In the genomic region with DNA sequence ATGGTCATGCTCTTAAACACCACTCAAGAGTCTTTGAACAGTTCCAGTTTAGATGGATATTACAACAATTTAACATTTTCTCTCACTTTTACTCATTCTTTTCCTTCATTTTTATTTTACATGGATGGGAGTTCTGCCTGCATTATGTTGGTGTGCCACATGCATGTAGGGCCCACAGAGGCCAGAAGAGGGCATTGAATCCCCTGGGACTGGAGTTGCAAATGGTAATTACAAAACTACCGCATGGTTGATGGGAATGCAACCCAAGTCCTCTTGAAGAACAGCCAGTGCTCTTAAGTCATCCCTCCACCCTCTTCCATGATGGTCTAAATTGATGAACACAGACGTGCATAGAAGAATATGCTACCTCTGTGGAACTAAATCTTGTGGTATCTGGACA, we compare ENCODE assay signal across 45 mouse cellular contexts. TPM values are rescaled to one million over a fixed set of nuclear protein-coding genes. Genes with fewer than 3 reads are reported as not detected.
DNase-seq lines count a peak whose midpoint lies in the region; ATAC-seq and TF ChIP-seq lines count a peak whose summit lies in the region.
"Had no signal": no experiment of that assay in that cellular context is flagged by ENCODE, and none has a peak within 500 bp of the region (broad histone marks: within the 10 kb centered on the region; RNA-seq: fewer than 3 reads in every experiment).

No protein-coding gene starts in this region.

- H3K9ac ChIP-seq in liver, postnatal 0 days (replicated peaks) = no peak overlapping the region
- H3K9ac ChIP-seq in liver, embryonic 12.5 days = no peak overlapping the region
- no peak overlapping the region for H3K9ac ChIP-seq in MEL (ENCODE audit: control insufficient read depth, low read depth, low read length, poor library complexity, severe bottlenecking)
- H3K9ac ChIP-seq in stomach, postnatal 0 days (ENCODE audit: low read length) = no peak overlapping the region
- H3K9ac ChIP-seq: embryonic facial prominence, embryonic 12.5 days; forebrain, embryonic 15.5 days; heart, embryonic 13.5 days; limb, embryonic 13.5 days; liver, embryonic 13.5 days; lung, embryonic 15.5 days had no signal

- TF ChIP-seq POLR2A in MEL (IDR thresholded peaks at IDR 0.05; ENCODE audit: control insufficient read depth in 1 of 2, insufficient read depth in 1 of 2, low read depth in 1 of 2, low read length in 2 of 2, poor library complexity in 1 of 2) = no peak

- TF ChIP-seq RAD21 in MEL (IDR thresholded peaks at IDR 0.05; ENCODE audit: low read depth, low read length) = peak; percentile 21

- H3K27me3 ChIP-seq in liver, postnatal 0 days (ENCODE audit: insufficient read depth, low read length) = no peaks in the 10 kb centered on the region
- no peaks in the 10 kb centered on the region for H3K27me3 ChIP-seq in liver, embryonic 12.5 days (replicated peaks)
- H3K27me3 ChIP-seq in MEL (ENCODE audit: control insufficient read depth in 1 of 2, insufficient read depth in 2 of 2, low read length in 2 of 2) = no peaks in the 10 kb centered on the region
- H3K27me3 ChIP-seq in stomach, postnatal 0 days (ENCODE audit: control insufficient read depth, insufficient read depth, low read length) = no peaks in the 10 kb centered on the region
- H3K27me3 ChIP-seq: embryonic facial prominence, embryonic 12.5 days; forebrain, embryonic 15.5 days; heart, embryonic 13.5 days; limb, embryonic 13.5 days; liver, embryonic 13.5 days; lung, embryonic 15.5 days had no signal

- no peaks in the 10 kb centered on the region for H3K79me2 ChIP-seq in MEL (ENCODE audit: control insufficient read depth, insufficient read depth, low read length, poor library complexity)

- 70% methylated on average over 2 of the region's 2 CpGs for WGBS in liver, postnatal 0 days (ENCODE audit: insufficient replicate concordance)
- 65% methylated on average over 2 of the region's 2 CpGs for WGBS in liver, embryonic 12.5 days (ENCODE audit: insufficient replicate concordance)
- WGBS in stomach, postnatal 0 days = 80% methylated on average over 2 of the region's 2 CpGs

- peak; percentile 36 for TF ChIP-seq CTCF in liver, postnatal 0 days (IDR thresholded peaks at IDR 0.05; ENCODE audit: low read depth)
- peak in 2 of 3 experiments; percentile 9 to 18; a peak in 1 of 6 replicates for TF ChIP-seq CTCF in MEL (IDR thresholded peaks at IDR 0.05 in 2 of 3, conservative IDR thresholded peaks at IDR 0.05 in 1 of 3; ENCODE audit: control insufficient read depth in 1 of 3, insufficient read depth in 1 of 3, low read depth in 2 of 3, low read length in 3 of 3, poor library complexity in 1 of 3, severe bottlenecking in 1 of 3)
- TF ChIP-seq CTCF in stomach, postnatal 0 days (IDR thresholded peaks at IDR 0.05; ENCODE audit: low read depth) = 0 out of 2 replicates have a peak, but pooled peaks have one; percentile 29

- TF ChIP-seq EP300 in liver, postnatal 0 days (IDR thresholded peaks at IDR 0.05; ENCODE audit: low read depth) = no peak
- no peak for TF ChIP-seq EP300 in MEL (IDR thresholded peaks at IDR 0.05; ENCODE audit: low read depth in 1 of 2, low read length in 2 of 2)
- no peak for TF ChIP-seq EP300 in stomach, postnatal 0 days (optimal IDR thresholded peaks at IDR 0.05)

- no peak overlapping the region for H3K4me3 ChIP-seq in liver, postnatal 0 days (ENCODE audit: low read depth, low read length)
- no peak overlapping the region for H3K4me3 ChIP-seq in liver, embryonic 12.5 days
- no peak overlapping the region for H3K4me3 ChIP-seq in MEL (ENCODE audit: control insufficient read depth in 1 of 2, insufficient read depth in 1 of 2, low read depth in 2 of 2, low read length in 2 of 2)
- H3K4me3 ChIP-seq in stomach, postnatal 0 days (ENCODE audit: low read depth, low read length) = no peak overlapping the region
- H3K4me3 ChIP-seq: embryonic facial prominence, embryonic 12.5 days; forebrain, embryonic 10.5 days; forebrain, embryonic 15.5 days; heart, embryonic 13.5 days; left cerebral cortex, adult 2 months; limb, embryonic 13.5 days; liver, embryonic 13.5 days; lung, embryonic 15.5 days had no signal

- ATAC-seq in liver, postnatal 0 days = no peak
- no peak for ATAC-seq in liver, embryonic 12.5 days
- no peak for ATAC-seq in stomach, postnatal 0 days (ENCODE audit: low FRiP score, low TSS enrichment)
- ATAC-seq: activated CD4-positive, CD25-positive, alpha-beta regulatory T cell, adult 4 months; forebrain, embryonic 15.5 days; hindbrain, embryonic 16.5 days; midbrain, embryonic 16.5 days had no signal

- H3K4me1 ChIP-seq in liver, postnatal 0 days (ENCODE audit: insufficient read depth) = no peaks in the 10 kb centered on the region
- no peaks in the 10 kb centered on the region for H3K4me1 ChIP-seq in liver, embryonic 12.5 days
- H3K4me1 ChIP-seq in MEL (ENCODE audit: control insufficient read depth in 1 of 2, insufficient read depth in 2 of 2, low read length in 2 of 2) = peaks cover 9 to 13% of the 10 kb centered on the region in 2 experiments
- H3K4me1 ChIP-seq in stomach, postnatal 0 days (replicated peaks; ENCODE audit: control insufficient read depth, insufficient read depth) = no peaks in the 10 kb centered on the region
- H3K4me1 ChIP-seq: embryonic facial prominence, embryonic 12.5 days; forebrain, embryonic 10.5 days; forebrain, embryonic 15.5 days; limb, embryonic 13.5 days; liver, embryonic 13.5 days; lung, embryonic 15.5 days had no signal

- H3K27ac ChIP-seq in liver, postnatal 0 days (ENCODE audit: low read depth) = no peak overlapping the region
- H3K27ac ChIP-seq in liver, embryonic 12.5 days = no peak overlapping the region
- H3K27ac ChIP-seq in MEL (ENCODE audit: control insufficient read depth, low read depth, low read length) = no peak overlapping the region
- H3K27ac ChIP-seq in stomach, postnatal 0 days (replicated peaks) = no peak overlapping the region
- H3K27ac ChIP-seq: embryonic facial prominence, embryonic 12.5 days; forebrain, embryonic 10.5 days; forebrain, embryonic 15.5 days; heart, embryonic 13.5 days; left cerebral cortex, adult 2 months; limb, embryonic 13.5 days; liver, embryonic 13.5 days; lung, embryonic 15.5 days had no signal

- H3K9me3 ChIP-seq in liver, postnatal 0 days (ENCODE audit: low read length) = no peaks in the 10 kb centered on the region
- no peaks in the 10 kb centered on the region for H3K9me3 ChIP-seq in liver, embryonic 12.5 days (replicated peaks)
- no peaks in the 10 kb centered on the region for H3K9me3 ChIP-seq in MEL (replicated peaks; ENCODE audit: insufficient read depth, low read length)
- H3K9me3 ChIP-seq in stomach, postnatal 0 days (ENCODE audit: control insufficient read depth, low read length) = no peaks in the 10 kb centered on the region
- H3K9me3 ChIP-seq: embryonic facial prominence, embryonic 12.5 days; forebrain, embryonic 10.5 days; forebrain, embryonic 15.5 days; G1E; heart, embryonic 13.5 days; limb, embryonic 13.5 days; liver, embryonic 13.5 days; lung, embryonic 15.5 days had no signal

- intact Hi-C loops in heart, postnatal 36 days (cut with DNase I) = no loop called here

- peak; percentile 50 for DNase-seq in heart, adult 11 months
- no peak for DNase-seq in heart, postnatal 36 days
- DNase-seq in liver, postnatal 0 days = no peak
- no peak for DNase-seq in MEL (ENCODE audit: low read depth, low spot score)
- no peak for DNase-seq in stomach, postnatal 0 days (ENCODE audit: low spot score)
- no peak for DNase-seq in right cerebral cortex, postnatal 14 days
- no peak for DNase-seq in urinary bladder, postnatal 10 days (ENCODE audit: low spot score)
- DNase-seq: adrenal gland, adult 2 months; cerebellum, adult 11 months; cerebellum, adult 9-10 months; cerebellum, postnatal 36 days; embryo, embryonic 11 days; heart, postnatal 10 days; kidney, adult 8-10 months; liver, embryonic 13.5 days; lung, postnatal 36 days; right cerebral cortex, adult 18-20 months; right cerebral cortex, postnatal 4 days; thymus, adult 2 months; thymus, postnatal 4 days had no signal

- H3K4me2 ChIP-seq in liver, postnatal 0 days (ENCODE audit: low read depth, low read length) = no peak overlapping the region
- no peak overlapping the region for H3K4me2 ChIP-seq in liver, embryonic 12.5 days
- H3K4me2 ChIP-seq in stomach, postnatal 0 days (replicated peaks; ENCODE audit: low read depth) = no peak overlapping the region
- H3K4me2 ChIP-seq: embryonic facial prominence, embryonic 12.5 days; forebrain, embryonic 15.5 days; heart, embryonic 13.5 days; limb, embryonic 13.5 days; liver, embryonic 13.5 days; lung, embryonic 15.5 days; midbrain, embryonic 11.5 days had no signal

- H3K36me3 ChIP-seq in liver, postnatal 0 days (replicated peaks; ENCODE audit: insufficient read depth, low read length) = no peaks in the 10 kb centered on the region
- no peaks in the 10 kb centered on the region for H3K36me3 ChIP-seq in liver, embryonic 12.5 days
- peaks cover 0 to 5% of the 10 kb centered on the region in 2 experiments; a peak in 2 of 4 replicates for H3K36me3 ChIP-seq in MEL (ENCODE audit: control insufficient read depth in 1 of 2, insufficient read depth in 2 of 2, low read length in 2 of 2)
- H3K36me3 ChIP-seq in stomach, postnatal 0 days (ENCODE audit: control insufficient read depth, insufficient read depth, low read length) = no peaks in the 10 kb centered on the region
- H3K36me3 ChIP-seq: embryonic facial prominence, embryonic 12.5 days; forebrain, embryonic 10.5 days; forebrain, embryonic 15.5 days; G1E; heart, embryonic 13.5 days; limb, embryonic 13.5 days; liver, embryonic 13.5 days; lung, embryonic 15.5 days had no signal

TF ChIP-seq in MEL, 35 proteins besides CTCF, POLR2A, EP300 and RAD21 (continues in another document):
- TF ChIP-seq E2F4 (IDR thresholded peaks at IDR 0.05; ENCODE audit: borderline replicate concordance, low read depth, low read length) = no peak
- no peak for TF ChIP-seq ELF1 (IDR thresholded peaks at IDR 0.05; ENCODE audit: low read depth, low read length)
- no peak for TF ChIP-seq ZMIZ1 (IDR thresholded peaks at IDR 0.05; ENCODE audit: low read depth, low read length)

RNA-seq across cellular contexts. Expression of a gene that starts 22.8 kb away (rescaled TPM):
- total RNA-seq in heart, postnatal 36 days (2021) = under 1 TPM; 0.24 to 0.31 TPM
- polyA plus RNA-seq in liver, postnatal 0 days (2015; fragmentation: Nextera tagmentation; extraction: Ambion mirVana) = 0.06 TPM in 1 of 2 replicates, not detected in the other
- not detected in 2 replicates for polyA plus RNA-seq in liver, embryonic 12.5 days (2016; fragmentation: Nextera tagmentation; extraction: Ambion mirVana)
- total RNA-seq in MEL (2012; rRNA removed) = 0.07 TPM in 1 of 2 replicates, not detected in the other
- under 1 TPM in 1 of 2 experiments, not detected in 1; 0.03 TPM for polyA plus RNA-seq in MEL (2012; ENCODE audit: insufficient read depth in 1 of 2, insufficient read length in 2 of 2, low read depth in 1 of 2, low replicate concordance in 2 of 2, missing spikeins in 1 of 2)
- 16.1 and 16.9 TPM in 2 replicates for polyA plus RNA-seq in stomach, postnatal 0 days (2015; fragmentation: Nextera tagmentation; extraction: Ambion mirVana)
- total RNA-seq: adrenal gland, adult 2 months; gastrocnemius, adult 18-20 months; gastrocnemius, postnatal 36 days; layer of hippocampus, postnatal 10 days; left cerebral cortex, adult 2 months; left cerebral cortex, postnatal 36 days; megakaryocyte, adult 5-6 weeks; neutrophil, adult 5-6 weeks had no signal
- polyA plus RNA-seq: activated CD4-positive, CD25-positive, alpha-beta regulatory T cell, adult 4 months; adrenal gland, adult 2 months; embryonic facial prominence, embryonic 12.5 days; forebrain, embryonic 10.5 days; forebrain, embryonic 15.5 days; frontal cortex, adult 2 months; G1E; heart, embryonic 13.5 days; hindbrain, embryonic 11.5 days; limb, embryonic 13.5 days; liver, embryonic 13.5 days; midbrain, embryonic 11.5 days; neural tube, embryonic 11.5 days; spleen, adult 2 months had no signal

RNA-seq across cellular contexts. Expression of a gene that starts 23.6 kb away (rescaled TPM):
- total RNA-seq in heart, postnatal 36 days (2021) = not detected
- polyA plus RNA-seq in liver, postnatal 0 days (2015; fragmentation: Nextera tagmentation; extraction: Ambion mirVana) = 0.04 TPM in 2 replicates
- polyA plus RNA-seq in liver, embryonic 12.5 days (2016; fragmentation: Nextera tagmentation; extraction: Ambion mirVana) = 0.05 TPM in 1 of 2 replicates, not detected in the other
- not detected in 2 replicates for total RNA-seq in MEL (2012; rRNA removed)
- polyA plus RNA-seq in MEL (2012; ENCODE audit: insufficient read depth in 1 of 2, insufficient read length in 2 of 2, low read depth in 1 of 2, low replicate concordance in 2 of 2, missing spikeins in 1 of 2) = not detected
- polyA plus RNA-seq in stomach, postnatal 0 days (2015; fragmentation: Nextera tagmentation; extraction: Ambion mirVana) = not detected in 2 replicates
- total RNA-seq: adrenal gland, adult 2 months; gastrocnemius, adult 18-20 months; gastrocnemius, postnatal 36 days; heart, adult 8-10 months; heart, postnatal 10 days; left cerebral cortex, adult 2 months; left cerebral cortex, postnatal 36 days; megakaryocyte, adult 5-6 weeks; neutrophil, adult 5-6 weeks had no signal
- polyA plus RNA-seq: embryonic facial prominence, embryonic 12.5 days; forebrain, embryonic 10.5 days; forebrain, embryonic 15.5 days; G1E; heart, embryonic 13.5 days; hindbrain, embryonic 11.5 days; intestine, embryonic 14.5 days; limb, embryonic 13.5 days; lung, embryonic 15.5 days; midbrain, embryonic 11.5 days; neural tube, embryonic 11.5 days; thymus, adult 2 months had no signal

Comparison
In these comparisons a context has a peak if more than half of its experiments do, and no peak if none do; other contexts are left out.
1. RNA of a gene that starts 22.8 kb away (polyA plus RNA-seq): 16.1 to 16.9 TPM in stomach, postnatal 0 days; 0.06 TPM in liver, postnatal 0 days, 0.03 TPM in MEL and not detected in liver, embryonic 12.5 days; every median in the first group is over 10 times any median in the second.
2. Peak in every context shown above with its lines, with median percentiles within 50 percentile points of each other: CTCF ChIP-seq.